Mouse (Mus musculus) stomach, embryonic 16.5 days (tissue): Measurements from ENCODE around the gene Coa5. TPM values are rescaled to one million over a fixed set of nuclear protein-coding genes. Genes with fewer than 3 reads are reported as not detected.

Experiments
- ATAC-seq: fragments of 200-750 bp; cut with Nextera tagmentation; 2 replicates; pipeline ENCODE4 v1.8.0; 2017; ENCODE audit warnings: moderate number of reproducible peaks, moderate TSS enrichment; ENCODE audit not compliant: insufficient read depth, low FRiP score
- H3K27ac ChIP-seq: fragments of 300-500 bp; sonication (generic); 2 replicates; pipeline ENCODE4 v1.5.1; 2014; ENCODE audit warnings: low read length
- H3K27me3 ChIP-seq: fragments of 300-500 bp; sonication (generic); 2 replicates; pipeline ENCODE4 v1.6.1; 2014; ENCODE audit warnings: low read length, control low read depth, mixed read lengths; ENCODE audit not compliant: control insufficient read depth, insufficient read depth
- H3K36me3 ChIP-seq: fragments of 300-500 bp; sonication (generic); 2 replicates; pipeline ENCODE4 v1.6.1; 2014; ENCODE audit warnings: low read length; ENCODE audit not compliant: control insufficient read depth, insufficient read depth
- H3K4me1 ChIP-seq: fragments of 300-500 bp; sonication (generic); 2 replicates; pipeline ENCODE4 v1.6.1; 2014; ENCODE audit warnings: low read length, control low read depth, mixed read lengths; ENCODE audit not compliant: control insufficient read depth, insufficient read depth
- H3K4me2 ChIP-seq: fragments of 300-500 bp; sonication (generic); 2 replicates; pipeline ENCODE4 v1.6.1; 2014; ENCODE audit warnings: low read depth, low read length, mixed read lengths
- H3K4me3 ChIP-seq: fragments of 300-500 bp; sonication (generic); replicated peaks from 2 replicates; pipeline ENCODE4 v1.5.1; 2014; ENCODE audit warnings: mild to moderate bottlenecking, low read length
- H3K9ac ChIP-seq: fragments of 300-500 bp; sonication (generic); 2 replicates; pipeline ENCODE4 v1.6.1; 2014; ENCODE audit warnings: low read length
- H3K9me3 ChIP-seq: fragments of 300-500 bp; sonication (generic); replicated peaks from 2 replicates; pipeline ENCODE4 v1.6.1; 2016; ENCODE audit warnings: low read length, control low read depth; ENCODE audit not compliant: control insufficient read depth
- WGBS: fragments of 180-500 bp; shearing (Covaris S2); extraction: QIAGEN DNeasy Blood & Tissue Kit; methylation state at CpG from one replicate; pipeline ENCODE4 v1.1.7; 2014; 5-methylcytosine and 5-hydroxymethylcytosine counted together
- polyA plus RNA-seq: library from polyadenylated mRNA; unstranded; fragments of >200 nt; fragmentation: Nextera tagmentation; extraction: Ambion mirVana; gene quantifications from 2 replicates; pipeline ENCODE4 v1.2.1, GENCODE M21; 2015

Gene Coa5
- polyA plus RNA-seq, 1 experiment from 2014 or later, result 47.7 TPM

DNA sequence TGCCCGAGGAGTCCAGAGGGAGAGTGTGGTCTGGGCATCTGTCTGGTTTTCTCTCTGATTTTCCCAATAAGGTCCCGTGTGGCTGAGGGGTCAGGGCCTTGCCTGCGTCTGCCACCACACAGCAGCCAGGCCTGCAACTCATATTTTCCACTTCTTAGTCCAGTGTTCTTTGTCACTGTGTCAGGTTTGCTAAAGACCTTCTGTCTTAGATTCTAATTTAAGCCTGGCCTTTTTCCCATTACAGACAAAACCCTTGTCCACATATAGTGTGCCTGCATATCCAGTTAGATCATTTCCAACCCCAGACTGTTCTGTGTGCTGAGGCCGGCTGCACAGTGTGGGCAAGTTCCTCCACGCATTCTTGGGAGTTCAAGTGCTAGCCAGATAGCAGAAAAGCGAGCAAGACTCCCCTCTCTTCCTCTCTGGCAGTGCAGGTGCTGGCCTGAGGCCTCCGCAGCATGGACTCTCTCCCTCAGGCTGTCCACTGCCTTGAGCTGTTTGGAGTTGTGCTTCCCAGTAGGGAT is 43.4 kb downstream of the Coa5 start:
- peak; percentile 74; the same call in 1 of the 2 replicates for ATAC-seq
- H3K27ac ChIP-seq, result peak overlapping the region; percentile 30
- WGBS, result 71% methylated on average over 7 of the region's 7 CpGs

GRCm38 (mm10) chr1:37384304-37384703 is 45.6 kb downstream of the Coa5 start:
- WGBS, result 81% methylated on average over 3 of the region's 3 CpGs
- 0 out of 2 replicates have a peak, but pooled peaks cover 2% of the 10 kb centered on the region for H3K4me1 ChIP-seq
- H3K9me3 ChIP-seq, result no peaks in the 10 kb centered on the region
- no peak overlapping the region for H3K4me3 ChIP-seq
- H3K27ac ChIP-seq, result peak overlapping the region; percentile 66
- H3K36me3 ChIP-seq, result 0 out of 2 replicates have a peak, but pooled peaks cover 4% of the 10 kb centered on the region
- H3K27me3 ChIP-seq, result no peaks in the 10 kb centered on the region
- peak overlapping the region; percentile 35; the same call in 1 of the 2 replicates for H3K9ac ChIP-seq
- no peak overlapping the region for H3K4me2 ChIP-seq
- peak; percentile 45; the same call in 1 of the 2 replicates for ATAC-seq

More for the DNA sequence above, 43.4 kb downstream of the Coa5 start:
- no peak overlapping the region for H3K4me3 ChIP-seq
- H3K36me3 ChIP-seq, result 0 out of 2 replicates have a peak, but pooled peaks cover 8% of the 10 kb centered on the region
- no peak overlapping the region for H3K4me2 ChIP-seq
- no peak overlapping the region for H3K9ac ChIP-seq
- no peaks in the 10 kb centered on the region for H3K27me3 ChIP-seq
- no peaks in the 10 kb centered on the region for H3K9me3 ChIP-seq
- 0 out of 2 replicates have a peak, but pooled peaks cover 2% of the 10 kb centered on the region for H3K4me1 ChIP-seq

GRCm38 (mm10) chr1:37380913-37381312 is 49.0 kb downstream of the Coa5 start:
- WGBS, result 76% methylated on average over 5 of the region's 5 CpGs
- no peak overlapping the region for H3K9ac ChIP-seq
- H3K4me1 ChIP-seq, result 0 out of 2 replicates have a peak, but pooled peaks cover 2% of the 10 kb centered on the region
- no peaks in the 10 kb centered on the region for H3K27me3 ChIP-seq
- H3K27ac ChIP-seq, result no peak overlapping the region
- H3K9me3 ChIP-seq, result no peaks in the 10 kb centered on the region
- H3K4me2 ChIP-seq, result no peak overlapping the region
- 0 out of 2 replicates have a peak, but pooled peaks cover 4% of the 10 kb centered on the region for H3K36me3 ChIP-seq
- H3K4me3 ChIP-seq, result no peak overlapping the region
- no peak for ATAC-seq

- Histone ChIP-seq H3K9ac (no peak overlapping the region), H3K27ac (no peak overlapping the region), H3K9me3 (no peaks in the 10 kb centered on the region), H3K36me3 (0 out of 2 replicates have a peak, but pooled peaks cover 4% of the 10 kb centered on the region), H3K4me1 (no peaks in the 10 kb centered on the region), H3K4me3 (no peak overlapping the region), H3K27me3 (no peaks in the 10 kb centered on the region), H3K4me2 (no peak overlapping the region)
- ATAC-seq, result peak; percentile 39; the same call in 1 of the 2 replicates
- 33% methylated on average over 4 of the region's 4 CpGs for WGBS
These were observed 50.4 kb downstream of the Coa5 start for GRCm38 (mm10) chr1:37379536-37379935.

DNA sequence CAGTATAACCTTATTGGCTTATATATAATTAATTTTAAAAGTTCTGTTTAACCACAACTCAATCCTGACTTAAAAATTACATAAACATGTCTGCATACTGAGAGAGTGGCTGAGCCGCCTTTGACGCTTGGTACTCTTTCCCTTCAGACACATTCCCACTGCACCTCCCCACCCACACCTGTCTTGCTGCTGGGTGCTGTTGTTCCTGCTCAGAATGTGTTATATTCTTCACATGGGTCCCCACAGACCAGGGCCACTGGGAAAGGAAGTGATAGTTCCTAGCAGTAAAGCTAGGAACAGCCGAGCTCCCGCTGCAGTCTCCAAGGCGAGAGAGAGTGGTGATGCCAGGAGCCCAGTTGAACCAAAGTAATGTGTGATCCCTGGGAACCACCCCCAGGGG is 51.8 kb downstream of the Coa5 start:
- no peaks in the 10 kb centered on the region for H3K9me3 ChIP-seq
- no peak overlapping the region for H3K9ac ChIP-seq
- 0 out of 2 replicates have a peak, but pooled peaks cover 4% of the 10 kb centered on the region for H3K36me3 ChIP-seq
- no peak overlapping the region for H3K4me3 ChIP-seq
- WGBS, result 81% methylated on average over 5 of the region's 5 CpGs
- H3K4me2 ChIP-seq, result no peak overlapping the region
- no peaks in the 10 kb centered on the region for H3K4me1 ChIP-seq
- ATAC-seq, result no peak
- no peaks in the 10 kb centered on the region for H3K27me3 ChIP-seq
- H3K27ac ChIP-seq, result no peak overlapping the region

DNA sequence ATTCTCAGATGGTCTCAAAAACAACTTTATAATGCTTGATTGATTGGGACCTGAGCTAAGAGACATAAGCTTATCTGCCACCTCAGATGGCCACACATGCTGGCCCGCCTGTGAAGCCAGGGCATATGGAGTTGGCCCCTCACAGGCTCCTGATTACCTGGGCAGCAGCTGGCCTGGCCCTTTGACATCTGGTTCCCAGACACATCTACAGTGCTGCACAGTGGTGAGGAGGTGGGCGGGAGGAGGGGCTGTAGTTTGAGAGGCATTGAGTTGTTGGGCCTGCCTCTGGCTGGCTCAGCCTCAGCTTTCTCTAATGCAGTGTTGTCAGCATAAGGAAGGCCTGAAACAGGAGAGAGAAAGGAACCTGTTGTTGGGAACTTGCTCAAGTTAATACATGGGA is 53.2 kb downstream of the Coa5 start:
- H3K9ac ChIP-seq, result no peak overlapping the region
- no peak overlapping the region for H3K4me2 ChIP-seq
- H3K27me3 ChIP-seq, result no peaks in the 10 kb centered on the region
- no peaks in the 10 kb centered on the region for H3K4me1 ChIP-seq
- H3K27ac ChIP-seq, result no peak overlapping the region
- 0 out of 2 replicates have a peak, but pooled peaks cover 3% of the 10 kb centered on the region for H3K36me3 ChIP-seq
- 78% methylated on average over 2 of the region's 2 CpGs for WGBS
- no peak overlapping the region for H3K4me3 ChIP-seq
- H3K9me3 ChIP-seq, result no peaks in the 10 kb centered on the region
- ATAC-seq, result no peak

GRCm38 (mm10) chr1:37376177-37376576 is 53.7 kb downstream of the Coa5 start:
- Histone ChIP-seq H3K4me3 (no peak overlapping the region), H3K4me2 (no peak overlapping the region), H3K9me3 (no peaks in the 10 kb centered on the region), H3K4me1 (no peaks in the 10 kb centered on the region), H3K27me3 (no peaks in the 10 kb centered on the region), H3K9ac (no peak overlapping the region), H3K36me3 (no peaks in the 10 kb centered on the region), H3K27ac (no peak overlapping the region)
- WGBS, result 88% methylated on average over 8 of the region's 8 CpGs
- ATAC-seq, result no peak

- WGBS, result 86% methylated on average over 7 of the region's 7 CpGs
- H3K9ac ChIP-seq, result no peak overlapping the region
- no peaks in the 10 kb centered on the region for H3K4me1 ChIP-seq
- H3K4me2 ChIP-seq, result no peak overlapping the region
- ATAC-seq, result no peak
- no peaks in the 10 kb centered on the region for H3K27me3 ChIP-seq
- H3K36me3 ChIP-seq, result no peaks in the 10 kb centered on the region
- no peak overlapping the region for H3K27ac ChIP-seq
- no peak overlapping the region for H3K4me3 ChIP-seq
- no peaks in the 10 kb centered on the region for H3K9me3 ChIP-seq
These were observed 61.0 kb downstream of the Coa5 start for GRCm38 (mm10) chr1:37368768-37369385.

- H3K27ac ChIP-seq, result no peak overlapping the region
- no peaks in the 10 kb centered on the region for H3K4me1 ChIP-seq
- no peak overlapping the region for H3K4me3 ChIP-seq
- H3K36me3 ChIP-seq, result no peaks in the 10 kb centered on the region
- 94% methylated on average over 10 of the region's 10 CpGs for WGBS
- ATAC-seq, result no peak
- no peaks in the 10 kb centered on the region for H3K27me3 ChIP-seq
- no peak overlapping the region for H3K9ac ChIP-seq
- H3K4me2 ChIP-seq, result no peak overlapping the region
- H3K9me3 ChIP-seq, result no peaks in the 10 kb centered on the region
These were observed 61.8 kb downstream of the Coa5 start for GRCm38 (mm10) chr1:37368125-37368524.
